Mouse (Mus musculus): ENCODE results near the gene Adgrb3.

DNA sequence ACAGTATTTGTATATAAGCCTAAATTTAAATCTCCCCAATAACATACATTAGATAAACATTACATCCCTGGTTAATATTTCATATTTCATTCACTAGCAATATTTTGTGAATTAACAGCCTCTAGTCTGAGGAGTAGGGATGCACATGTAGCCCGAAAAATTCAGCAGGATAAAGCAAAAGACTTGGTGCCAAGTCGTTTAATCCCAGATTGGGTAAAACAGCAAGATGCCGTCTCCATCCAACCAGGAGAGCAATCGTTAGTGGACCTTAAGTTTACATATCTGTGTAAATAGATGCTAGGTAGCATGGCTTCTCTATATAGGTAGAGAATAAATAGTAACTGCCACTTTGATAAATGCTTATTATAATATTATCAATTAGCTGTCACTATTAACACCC lies 52.0 kb downstream of the Adgrb3 start:
- TF ChIP-seq POLR2A (IDR thresholded peaks at IDR 0.05; ENCODE audit: low read depth, low read length): no peak
- TF ChIP-seq CTCF (conservative IDR thresholded peaks at IDR 0.05; ENCODE audit: insufficient read depth, insufficient read length, low read depth, low read length): no peak

Data from kidney, adult 2 months (tissue).